Mouse (Mus musculus): ENCODE measurements around the gene Olfr1128. TPM values are rescaled to one million over a fixed set of nuclear protein-coding genes. Genes with fewer than 3 reads are reported as not detected.
"Not testable (repeated sequence)": the region's sequence is repeated elsewhere in the genome, so short reads cannot be mapped to it uniquely, and the experiment has no call there.

The Olfr1128 gene
- not detected for polyA plus RNA-seq (2021)

DNA sequence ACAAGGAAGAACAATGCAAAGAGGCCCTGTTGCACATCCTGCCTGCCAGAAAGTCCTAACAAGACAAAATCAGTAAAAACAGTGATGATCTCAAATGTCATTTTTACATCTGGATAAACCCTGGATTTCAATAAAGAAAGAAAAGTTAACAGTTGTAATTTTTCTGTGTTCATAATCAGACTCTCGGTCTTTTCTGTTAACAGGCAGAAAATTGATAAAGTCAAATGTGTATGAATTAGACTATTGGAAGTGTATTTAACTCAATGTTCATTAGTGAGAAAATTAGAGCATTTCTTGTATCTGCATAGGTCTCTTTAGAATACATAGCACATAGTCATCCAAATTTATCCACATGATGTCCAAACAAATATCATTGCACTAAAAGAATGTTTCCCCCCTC is at the start of gene Olfr1128:
Gene Olfr1128, minus strand, starts transcription at position 101 of the 400 bp plus-strand sequence.
- no peak for ATAC-seq
- DNase-seq (ENCODE audit: low read depth, low spot score) = no peak
- no peak for TF ChIP-seq CTCF (IDR thresholded peaks at IDR 0.05)
- CTCF ChIA-PET = no interaction called here
- in situ Hi-C loops (cut with MboI; ENCODE audit: low pct_unique_long_range_greater_than_20kb) = no loop called here
- POLR2A ChIA-PET = no interaction called here
- H3K27me3 ChIP-seq = no peaks in the 10 kb centered on the region

- in situ Hi-C loops (cut with MboI; ENCODE audit: low pct_unique_long_range_greater_than_20kb); CTCF ChIA-PET; H3K27me3 ChIP-seq; DNase-seq (ENCODE audit: low read depth, low spot score); ATAC-seq; POLR2A ChIA-PET: not testable (repeated sequence)
These were observed 28.3 kb upstream of the Olfr1128 start, which contains the start of gene Olfr1129 for GRCm38 (mm10) chr2:87573602-87574001. Gene Olfr1129, plus strand, starts transcription at chr2:87573902.

GRCm38 (mm10) chr2:87534826-87535225 is 10.5 kb downstream of the Olfr1128 start:
- no peak for ATAC-seq
- DNase-seq (ENCODE audit: low read depth, low spot score) = no peak
- in situ Hi-C loops (cut with MboI; ENCODE audit: low pct_unique_long_range_greater_than_20kb) = no loop called here
- TF ChIP-seq CTCF (IDR thresholded peaks at IDR 0.05) = no peak
- ChIA-PET CTCF (no interaction called here), POLR2A (no interaction called here)
- H3K27me3 ChIP-seq = no peaks in the 10 kb centered on the region

- POLR2A ChIA-PET = no interaction called here
- in situ Hi-C loops (cut with MboI; ENCODE audit: low pct_unique_long_range_greater_than_20kb) = no loop called here
- ATAC-seq (no peak), DNase-seq (ENCODE audit: low read depth, low spot score) (no peak)
- no peaks in the 10 kb centered on the region for H3K27me3 ChIP-seq
- CTCF ChIA-PET = no interaction called here
- TF ChIP-seq CTCF (IDR thresholded peaks at IDR 0.05) = no peak
These were observed 13.8 kb downstream of the Olfr1128 start, which contains the start of gene Olfr153 for GRCm38 (mm10) chr2:87531496-87531895. Gene Olfr153, plus strand, starts transcription at chr2:87531796.

- in situ Hi-C loops (cut with MboI; ENCODE audit: low pct_unique_long_range_greater_than_20kb); CTCF ChIA-PET; DNase-seq (ENCODE audit: low read depth, low spot score); H3K27me3 ChIP-seq; ATAC-seq; POLR2A ChIA-PET: not testable (repeated sequence)
These were observed 19.3 kb downstream of the Olfr1128 start for GRCm38 (mm10) chr2:87525899-87526616.

- CTCF ChIA-PET = no interaction called here
- TF ChIP-seq CTCF (IDR thresholded peaks at IDR 0.05) = no peak
- ATAC-seq (no peak), DNase-seq (ENCODE audit: low read depth, low spot score) (no peak)
- POLR2A ChIA-PET = no interaction called here
- in situ Hi-C loops (cut with MboI; ENCODE audit: low pct_unique_long_range_greater_than_20kb) = no loop called here
- H3K27me3 ChIP-seq = no peaks in the 10 kb centered on the region
These were observed 24.7 kb downstream of the Olfr1128 start for GRCm38 (mm10) chr2:87520651-87521050.

GRCm38 (mm10) chr2:87516581-87516980 is 28.8 kb downstream of the Olfr1128 start:
- ChIA-PET CTCF (no interaction called here), POLR2A (no interaction called here)
- in situ Hi-C loops (cut with MboI; ENCODE audit: low pct_unique_long_range_greater_than_20kb) = no loop called here
- ATAC-seq (no peak), DNase-seq (ENCODE audit: low read depth, low spot score) (no peak)
- TF ChIP-seq CTCF (IDR thresholded peaks at IDR 0.05) = no peak
- no peaks in the 10 kb centered on the region for H3K27me3 ChIP-seq

GRCm38 (mm10) chr2:87515457-87516060 is 29.8 kb downstream of the Olfr1128 start:
- no peak for TF ChIP-seq CTCF (IDR thresholded peaks at IDR 0.05)
- H3K27me3 ChIP-seq = no peaks in the 10 kb centered on the region
- no peak for DNase-seq (ENCODE audit: low read depth, low spot score)
- ChIA-PET CTCF (no interaction called here), POLR2A (no interaction called here)
- ATAC-seq = no peak
- in situ Hi-C loops (cut with MboI; ENCODE audit: low pct_unique_long_range_greater_than_20kb) = no loop called here

- in situ Hi-C loops (cut with MboI; ENCODE audit: low pct_unique_long_range_greater_than_20kb) = no loop called here
- CTCF ChIA-PET = no interaction called here
- no peak for DNase-seq (ENCODE audit: low read depth, low spot score)
- H3K27me3 ChIP-seq = no peaks in the 10 kb centered on the region
- TF ChIP-seq CTCF (IDR thresholded peaks at IDR 0.05) = no peak
- POLR2A ChIA-PET = no interaction called here
- ATAC-seq = no peak
These were observed 30.3 kb downstream of the Olfr1128 start for GRCm38 (mm10) chr2:87515046-87515445.

DNA sequence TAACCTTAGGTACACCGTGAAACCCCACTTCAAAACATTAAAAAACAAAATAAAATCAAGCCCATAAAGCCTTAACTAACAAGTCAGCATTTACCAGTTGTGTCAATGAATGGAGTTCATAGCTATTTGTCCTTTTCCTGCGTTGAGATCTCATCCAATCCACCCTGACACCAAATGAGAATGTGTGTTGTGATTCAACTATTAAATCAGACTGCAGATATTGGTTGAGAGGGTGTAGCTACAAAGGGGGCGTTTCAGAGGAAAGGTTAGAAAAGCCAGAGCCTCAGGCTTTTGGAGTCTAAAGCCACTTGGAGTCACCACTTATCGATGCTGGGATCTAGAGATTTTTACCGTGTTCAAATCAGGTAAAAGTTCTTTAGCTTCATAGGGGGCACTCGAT is 39.1 kb downstream of the Olfr1128 start, which contains the start of gene Pramel6:
Gene Pramel6, plus strand, starts transcription at position 301 of the 400 bp plus-strand sequence.
- CTCF ChIA-PET = no interaction called here
- in situ Hi-C loops (cut with MboI; ENCODE audit: low pct_unique_long_range_greater_than_20kb) = no loop called here

DNA sequence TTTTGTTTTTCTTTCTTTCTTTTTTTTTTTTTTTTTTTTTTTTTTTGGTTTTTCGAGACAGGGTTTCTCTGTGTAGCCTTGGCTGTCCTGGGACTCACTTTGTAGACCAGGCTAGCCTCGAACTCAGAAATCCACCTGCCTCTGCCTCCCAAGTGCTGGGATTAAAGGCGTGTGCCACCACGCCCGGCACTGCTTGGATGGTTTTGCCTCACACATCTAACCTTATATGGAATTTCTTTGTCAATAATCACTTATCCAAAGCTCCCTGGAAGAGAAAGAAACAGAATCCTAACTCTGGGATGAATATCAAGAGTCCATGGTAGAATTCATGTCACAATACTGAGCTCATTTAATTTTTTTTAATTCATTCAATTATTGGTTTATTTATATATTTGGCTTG is 48.3 kb downstream of the Olfr1128 start, which contains the start of gene Pramel7:
Gene Pramel7, minus strand, starts transcription at position 101 of the 400 bp plus-strand sequence.
- POLR2A ChIA-PET; ATAC-seq; H3K27me3 ChIP-seq; DNase-seq (ENCODE audit: low read depth, low spot score); in situ Hi-C loops (cut with MboI; ENCODE audit: low pct_unique_long_range_greater_than_20kb); CTCF ChIA-PET: not testable (repeated sequence)

More for the DNA sequence above, 39.1 kb downstream of the Olfr1128 start, which contains the start of gene Pramel6:
- no peaks in the 10 kb centered on the region for H3K27me3 ChIP-seq
- POLR2A ChIA-PET = no interaction called here
- no peak for TF ChIP-seq CTCF (IDR thresholded peaks at IDR 0.05)
- ATAC-seq = no peak
- no peak for DNase-seq (ENCODE audit: low read depth, low spot score)

Other genes starting within 250 kb of the Olfr1128 start
- gene Olfr1118, start 238.0 kb downstream of the Olfr1128 start, polyA plus RNA-seq (2021) = not detected
- gene Olfr1120, start 190.7 kb downstream of the Olfr1128 start, polyA plus RNA-seq (2021) = not detected
- gene Olfr1121, start 175.6 kb downstream of the Olfr1128 start, polyA plus RNA-seq (2021) = not detected
- gene Olfr1122, start 159.7 kb downstream of the Olfr1128 start, polyA plus RNA-seq (2021) = not detected
- not detected for gene Olfr1123, start 128.9 kb downstream of the Olfr1128 start, polyA plus RNA-seq (2021)
- not detected for gene Olfr1124, start 115.3 kb downstream of the Olfr1128 start, polyA plus RNA-seq (2021)
- gene Olfr1126, start 91.6 kb downstream of the Olfr1128 start, polyA plus RNA-seq (2021) = not detected
- not detected for gene Pramel7, start 48.4 kb downstream of the Olfr1128 start, polyA plus RNA-seq (2021)
- gene Pramel6, start 39.0 kb downstream of the Olfr1128 start, polyA plus RNA-seq (2021) = not detected
- not detected for gene Olfr153, start 13.7 kb downstream of the Olfr1128 start, polyA plus RNA-seq (2021)
- not detected for gene Olfr1129, start 28.4 kb upstream of the Olfr1128 start, polyA plus RNA-seq (2021)
- not detected for gene Olfr1130, start 60.7 kb upstream of the Olfr1128 start, polyA plus RNA-seq (2021)
- gene Olfr1131, start 81.6 kb upstream of the Olfr1128 start, polyA plus RNA-seq (2021) = not detected
- not detected for gene Olfr1132, start 92.0 kb upstream of the Olfr1128 start, polyA plus RNA-seq (2021)
- gene Olfr1133, start 101.8 kb upstream of the Olfr1128 start, polyA plus RNA-seq (2021) = not detected
- gene Olfr1134, start 112.9 kb upstream of the Olfr1128 start, polyA plus RNA-seq (2021) = not detected
- not detected for gene Olfr1135, start 128.1 kb upstream of the Olfr1128 start, polyA plus RNA-seq (2021)
- gene Olfr1136, start 148.4 kb upstream of the Olfr1128 start, polyA plus RNA-seq (2021) = not detected
- gene Olfr1137, start 167.6 kb upstream of the Olfr1128 start, polyA plus RNA-seq (2021) = not detected
- gene Olfr1138, start 194.4 kb upstream of the Olfr1128 start, polyA plus RNA-seq (2021) = not detected
- not detected for gene Olfr1140, start 198.2 kb upstream of the Olfr1128 start, polyA plus RNA-seq (2021)
- gene Olfr1141, start 208.4 kb upstream of the Olfr1128 start, polyA plus RNA-seq (2021) = not detected
- gene Olfr152, start 233.9 kb upstream of the Olfr1128 start, polyA plus RNA-seq (2021) = not detected

Data from Patski (cell line).